Mouse (Mus musculus) lung, adult 2 months (tissue): Measurements from ENCODE around the gene Rnf208.

Experiments used
- CTCF ChIP-seq: fragments of 200-500 bp; IDR thresholded peaks from 2 replicates; pipeline ENCODE4 v1.5.1; 2011; ENCODE audit warnings: mild to moderate bottlenecking, low read length, control low read depth; ENCODE audit not compliant: insufficient read depth
- POLR2A ChIP-seq: fragments of 200-500 bp; IDR thresholded peaks from 2 replicates; pipeline ENCODE4 v1.6.1; 2011; ENCODE audit warnings: low read depth, mild to moderate bottlenecking, control low read depth, low read length, borderline replicate concordance; ENCODE audit errors: extremely low read depth

DNA sequence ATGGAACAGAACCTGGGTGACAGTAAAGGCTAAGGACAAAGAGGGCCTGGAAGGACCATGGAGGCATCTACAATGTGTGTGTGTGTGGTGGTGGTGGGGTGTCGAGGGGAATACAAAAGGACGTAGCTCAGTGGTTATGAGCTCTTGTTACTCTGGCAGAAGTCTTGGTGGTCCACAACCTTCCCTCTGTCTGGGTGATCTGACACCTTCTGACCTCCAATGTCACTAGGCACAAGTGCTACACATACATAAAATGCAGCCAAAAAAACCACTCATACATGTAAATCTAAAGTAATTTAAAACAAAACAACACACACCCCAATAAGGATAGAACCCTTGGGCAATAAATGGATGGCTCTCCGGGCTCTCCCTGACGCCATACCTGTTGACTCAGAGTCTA is 14.6 kb upstream of the Rnf208 start:
- TF ChIP-seq CTCF (no peak), POLR2A (no peak)
